Mouse (Mus musculus) small intestine, adult 2 months (tissue): Measurements from ENCODE around the gene Ncf2. TPM values are rescaled to one million over a fixed set of nuclear protein-coding genes. Genes with fewer than 3 reads are reported as not detected.

ENCODE experiments used
- H3K27ac ChIP-seq: fragments of 200-500 bp; 2 replicates; pipeline ENCODE4 v1.5.1; 2012; ENCODE audit warnings: low read depth, low read length, control low read depth, inconsistent platforms; ENCODE audit not compliant: insufficient read depth
- H3K27me3 ChIP-seq: fragments of 200-500 bp; 2 replicates; pipeline ENCODE4 v1.6.1; 2012; ENCODE audit warnings: mild to moderate bottlenecking, moderate library complexity, low read length, inconsistent platforms; ENCODE audit not compliant: control insufficient read depth, insufficient read depth
- H3K36me3 ChIP-seq: fragments of 200-500 bp; 2 replicates; pipeline ENCODE4 v1.6.1; 2012; ENCODE audit warnings: mild to moderate bottlenecking, low read length, control low read depth, inconsistent platforms; ENCODE audit not compliant: control insufficient read depth, insufficient read depth
- H3K4me1 ChIP-seq: fragments of 200-500 bp; 2 replicates; pipeline ENCODE4 v1.6.1; 2012; ENCODE audit warnings: low read length, inconsistent platforms, mixed read lengths; ENCODE audit not compliant: control insufficient read depth, insufficient read depth, insufficient read length
- H3K4me3 ChIP-seq: fragments of 200-500 bp; 2 replicates; pipeline ENCODE4 v1.5.1; 2012; ENCODE audit warnings: low read depth, mild to moderate bottlenecking, control low read depth, inconsistent platforms, low read length, moderate library complexity
- CTCF ChIP-seq: fragments of 200-500 bp; IDR thresholded peaks from 2 replicates; pipeline ENCODE4 v1.5.1; 2012; ENCODE audit warnings: low read depth, mild to moderate bottlenecking, control low read depth, inconsistent platforms, low read length, moderate library complexity, mixed read lengths; ENCODE audit not compliant: insufficient replicate concordance, insufficient read length; ENCODE audit errors: extremely low read depth
- POLR2A ChIP-seq: fragments of 200-500 bp; IDR thresholded peaks from 2 replicates; pipeline ENCODE4 v1.6.1; 2012; ENCODE audit warnings: low read depth, mild to moderate bottlenecking, control low read depth, inconsistent platforms, low read length, moderate library complexity
- WGBS: fragments of 180-500 bp; shearing (Covaris S2); methylation state at CpG from one replicate; pipeline ENCODE4 v1.1.7; 2018; 5-methylcytosine and 5-hydroxymethylcytosine counted together
- polyA plus RNA-seq: library from polyadenylated mRNA; depleted of rRNA; stranded (reverse); fragments of >200 nt; gene quantifications from 2 replicates; pipeline ENCODE4 v1.2.3, GENCODE M21; 2012

The Ncf2 gene
- polyA plus RNA-seq, 1 experiment: 5.4 TPM

- Histone ChIP-seq H3K36me3 (no peaks in the 10 kb centered on the region), H3K4me1 (peaks cover 3% of the 10 kb centered on the region; the same call in 1 of the 2 replicates), H3K27ac (peak overlapping the region; percentile 18), H3K4me3 (no peak overlapping the region), H3K27me3 (no peaks in the 10 kb centered on the region)
- WGBS: 43% methylated on average over 9 of the region's 9 CpGs
- TF ChIP-seq POLR2A (no peak), CTCF (no peak)
Observed at GRCm38 (mm10) chr1:152798125-152798524, 1.9 kb upstream of the Ncf2 start.

DNA sequence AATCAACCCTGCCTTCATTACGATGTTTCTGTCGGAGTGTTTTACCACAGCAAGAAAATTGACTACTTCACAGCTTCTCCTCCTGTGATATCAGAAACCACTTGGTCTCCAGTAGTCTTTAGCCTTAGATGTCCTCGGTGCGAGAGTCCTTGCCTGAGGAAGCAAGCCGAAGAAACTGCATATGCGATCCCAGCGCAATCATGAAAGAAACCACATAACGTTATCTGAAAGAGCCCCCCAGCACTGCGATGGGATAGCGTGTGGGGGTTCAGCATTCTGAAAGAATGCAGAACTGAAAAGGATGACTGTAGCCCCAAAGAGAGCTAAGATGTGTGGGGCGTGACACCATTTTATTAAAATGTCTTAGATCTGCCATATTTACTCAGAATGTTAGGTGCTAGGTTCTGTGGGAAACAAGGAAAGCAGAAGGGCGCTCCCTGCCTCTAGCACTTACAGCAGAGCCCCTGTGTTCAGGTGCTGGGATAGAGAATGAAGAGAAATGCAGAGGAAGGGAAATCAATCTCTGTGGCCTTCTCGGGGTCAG is 711 bp downstream of the Ncf2 start:
- no peaks in the 10 kb centered on the region for H3K36me3 ChIP-seq
- H3K27ac ChIP-seq: peak overlapping the region; percentile 31; the same call in 1 of the 2 replicates
- 88% methylated on average over 13 of the region's 13 CpGs for WGBS
- H3K4me3 ChIP-seq: no peak overlapping the region
- no peaks in the 10 kb centered on the region for H3K27me3 ChIP-seq
- no peak for TF ChIP-seq CTCF
- TF ChIP-seq POLR2A: no peak
- H3K4me1 ChIP-seq: peaks cover 3% of the 10 kb centered on the region; the same call in 1 of the 2 replicates

GRCm38 (mm10) chr1:152804907-152805306 is 4.9 kb downstream of the Ncf2 start:
- 0 out of 2 replicates have a peak overlapping the region, but pooled peaks have one; percentile 13 for H3K27ac ChIP-seq
- 68% methylated on average over 6 of the region's 6 CpGs for WGBS
- H3K27me3 ChIP-seq: no peaks in the 10 kb centered on the region
- no peak overlapping the region for H3K4me3 ChIP-seq
- H3K4me1 ChIP-seq: peaks cover 4% of the 10 kb centered on the region; the same call in 1 of the 2 replicates
- TF ChIP-seq POLR2A: no peak
- TF ChIP-seq CTCF: no peak
- H3K36me3 ChIP-seq: no peaks in the 10 kb centered on the region

DNA sequence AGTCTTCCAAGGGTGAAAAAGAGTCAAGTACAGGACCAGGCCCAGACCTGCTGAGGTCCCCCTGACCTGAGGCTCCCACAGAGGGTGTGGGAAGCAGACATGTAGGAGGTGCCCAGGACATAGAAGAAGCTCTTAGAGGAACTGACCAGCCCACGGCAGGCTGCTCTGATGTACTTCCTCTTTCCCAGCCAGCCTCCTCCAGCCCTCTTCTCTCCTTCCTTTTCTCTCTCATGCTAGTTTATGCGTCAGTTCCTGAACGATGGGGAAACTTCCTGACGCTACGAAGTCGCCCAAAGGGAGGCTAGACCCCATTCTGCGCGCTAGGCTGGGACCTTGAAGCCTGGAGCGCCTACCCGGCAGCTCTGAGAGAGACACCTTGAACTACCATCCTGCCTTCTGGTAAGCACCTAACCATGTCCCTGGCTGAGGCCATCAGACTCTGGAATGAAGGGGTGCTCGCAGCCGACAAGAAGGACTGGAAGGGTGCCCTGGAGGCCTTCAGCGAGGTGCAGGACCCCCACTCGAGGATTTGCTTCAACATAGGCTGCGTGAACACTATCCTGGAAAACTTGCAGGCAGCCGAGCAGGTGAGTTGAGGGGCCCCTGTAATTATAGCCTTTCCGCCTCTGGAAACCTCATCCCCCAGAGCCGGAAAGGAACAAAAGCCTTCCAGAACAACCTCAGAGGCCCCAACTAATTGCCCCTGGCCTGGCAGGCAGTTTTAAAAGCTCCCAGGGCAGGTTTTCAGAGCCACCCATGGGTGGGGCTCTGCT is 7.8 kb downstream of the Ncf2 start:
- peak overlapping the region; percentile 56 for H3K4me3 ChIP-seq
- H3K4me1 ChIP-seq: peaks cover 4% of the 10 kb centered on the region; the same call in 1 of the 2 replicates
- WGBS: 28% methylated on average over 18 of the region's 18 CpGs
- H3K36me3 ChIP-seq: peaks cover 2% of the 10 kb centered on the region; the same call in 1 of the 2 replicates
- peak overlapping the region; percentile 80 for H3K27ac ChIP-seq
- no peak; the same call in 1 of the 2 replicates for TF ChIP-seq POLR2A
- no peak for TF ChIP-seq CTCF
- no peaks in the 10 kb centered on the region for H3K27me3 ChIP-seq

GRCm38 (mm10) chr1:152808392-152808680 is 8.3 kb downstream of the Ncf2 start:
- Histone ChIP-seq H3K4me3 (peak overlapping the region; percentile 56), H3K36me3 (peaks cover 2% of the 10 kb centered on the region; the same call in 1 of the 2 replicates), H3K27ac (peak overlapping the region; percentile 80), H3K4me1 (peaks cover 4% of the 10 kb centered on the region; the same call in 1 of the 2 replicates), H3K27me3 (no peaks in the 10 kb centered on the region)
- WGBS: 38% methylated on average over 2 of the region's 2 CpGs
- TF ChIP-seq POLR2A (no peak), CTCF (no peak)

GRCm38 (mm10) chr1:152809541-152810252 is 9.7 kb downstream of the Ncf2 start:
- Histone ChIP-seq H3K4me1 (peaks cover 4% of the 10 kb centered on the region; the same call in 1 of the 2 replicates), H3K27me3 (no peaks in the 10 kb centered on the region), H3K27ac (peak overlapping the region; percentile 10; the same call in 1 of the 2 replicates), H3K36me3 (peaks cover 2% of the 10 kb centered on the region; the same call in 1 of the 2 replicates), H3K4me3 (peak overlapping the region; percentile 8)
- 65% methylated on average over 8 of the region's 8 CpGs for WGBS
- TF ChIP-seq CTCF (no peak), POLR2A (no peak)
